Mouse (Mus musculus) lung, adult 18-20 months (tissue): ENCODE measurements around the gene Dicer1.
A peak's percentile ranks its signal among the peaks of the same experiment; 100 is the strongest.

ENCODE experiments used
- DNase-seq, 2 experiments: peaks; one replicate each; pipeline ENCODE4 v3.0.0; 2022; ENCODE audit warnings: mixed read lengths in 2 of 2

Dicer1 gene

DNA sequence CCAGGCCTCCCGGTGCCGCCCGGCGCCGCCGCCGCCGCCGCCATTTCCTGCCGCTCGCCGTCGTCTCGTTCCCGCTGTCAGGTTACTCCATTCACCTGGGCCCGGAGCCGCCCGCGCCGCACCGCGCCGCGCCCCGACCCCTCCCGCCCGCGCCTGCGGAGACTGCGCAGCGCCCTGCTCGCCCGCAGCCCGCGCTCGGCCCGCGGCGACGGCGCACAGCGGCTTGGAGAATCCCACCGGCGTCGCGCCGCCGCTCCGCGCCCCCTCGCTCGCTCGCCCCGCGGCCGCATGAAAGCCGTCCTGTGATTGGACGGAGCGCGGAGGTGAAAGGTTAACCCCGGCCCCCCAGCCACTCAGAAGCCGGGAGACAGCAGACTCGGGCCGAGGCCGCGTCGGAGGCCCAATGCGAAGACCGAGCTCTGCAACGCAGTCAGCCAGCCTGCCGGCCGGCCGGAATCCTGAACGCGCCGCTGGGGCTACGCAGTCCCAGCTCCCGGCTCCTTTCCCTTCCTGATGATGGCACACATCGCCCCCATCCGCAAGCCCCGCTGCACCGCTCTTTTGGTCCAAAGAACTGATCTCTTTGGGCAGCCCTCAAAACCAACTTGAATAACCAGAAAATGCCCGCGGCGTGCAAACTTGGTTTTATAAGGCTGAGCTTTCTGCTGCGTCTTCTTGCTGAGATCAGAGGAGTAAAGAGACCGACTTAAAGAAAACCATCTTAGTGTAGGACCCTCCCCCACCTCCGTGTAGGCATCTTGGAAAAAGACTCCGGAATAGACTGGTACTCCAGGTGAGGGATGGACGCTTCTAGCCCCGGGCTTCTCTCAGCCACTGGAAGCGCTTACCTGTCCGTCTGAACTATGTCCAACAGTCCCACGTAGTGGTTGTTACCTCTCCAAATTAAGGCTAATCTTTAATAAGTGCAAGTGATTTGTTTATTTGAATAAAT lies at the start of gene Dicer1:
Gene Dicer1, minus strand, starts transcription at position 139 of the 952 bp plus-strand sequence.
- DNase-seq = peak; percentile 96 to 97

- no peak for DNase-seq
Observed at GRCm38 (mm10) chr12:104799365-104799764, 47.6 kb upstream of the Dicer1 start.

DNA sequence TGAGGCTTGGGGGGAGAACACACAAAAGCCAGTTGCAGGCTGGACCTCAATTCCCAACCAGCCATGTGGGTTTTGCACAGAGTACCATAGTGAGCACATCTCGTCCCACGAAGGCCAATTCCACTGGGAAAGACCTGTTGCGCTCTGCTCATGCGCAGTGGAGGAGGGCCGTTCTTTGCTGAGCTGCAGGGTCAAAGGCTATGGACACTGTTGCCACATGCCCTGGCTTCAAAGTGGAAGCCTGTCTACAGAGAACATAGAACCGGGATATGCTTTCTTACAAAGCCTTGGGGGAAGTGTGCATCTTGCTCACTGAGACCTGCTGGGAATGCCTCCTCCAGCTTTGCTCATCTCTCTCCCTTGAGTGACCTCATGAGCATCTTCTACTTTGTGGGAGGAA lies 46.2 kb upstream of the Dicer1 start:
- DNase-seq = no peak

GRCm38 (mm10) chr12:104796635-104797378 lies 45.1 kb upstream of the Dicer1 start:
- no peak for DNase-seq

- DNase-seq = no peak
Observed at GRCm38 (mm10) chr12:104794957-104795356, 43.2 kb upstream of the Dicer1 start.

DNA sequence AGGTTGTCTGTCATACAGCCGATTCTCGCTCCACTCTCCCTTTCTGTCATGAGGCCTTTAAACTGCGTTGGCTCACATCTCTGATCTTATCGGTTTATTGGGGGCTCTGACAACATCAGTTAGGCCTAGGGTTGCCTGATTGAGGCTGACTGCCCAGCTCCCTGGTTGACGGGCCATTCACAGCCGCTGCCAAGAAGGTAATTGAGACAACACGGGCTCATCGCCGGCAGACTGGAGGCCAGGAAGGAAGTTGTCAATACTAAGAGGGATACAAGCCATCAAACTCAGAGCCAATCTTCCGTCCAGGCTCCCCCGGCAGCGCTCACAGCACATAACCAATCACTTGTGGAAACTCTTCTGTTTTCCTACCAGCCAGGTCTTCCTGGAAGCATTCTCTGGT lies 41.7 kb upstream of the Dicer1 start:
- no peak for DNase-seq

DNA sequence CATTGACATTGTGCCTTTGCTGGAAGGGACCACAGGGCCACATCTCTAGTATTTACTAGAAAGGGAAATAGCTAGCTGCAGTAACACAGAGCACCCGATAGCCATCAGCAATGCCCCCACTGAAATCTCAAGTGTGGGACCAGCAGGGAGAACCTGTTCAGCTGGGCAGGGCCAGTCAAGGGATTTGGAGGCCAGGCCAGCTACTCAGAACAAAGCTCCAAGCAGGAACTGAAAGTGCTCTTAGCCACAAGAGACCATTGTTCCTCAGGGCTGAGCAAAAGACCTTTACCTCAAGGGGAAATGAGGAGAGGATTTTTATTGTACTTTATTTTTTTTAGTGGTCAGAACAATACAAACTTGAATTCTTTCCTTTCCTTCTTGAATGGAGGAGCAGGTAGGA lies 25.9 kb upstream of the Dicer1 start:
- DNase-seq = peak; percentile 31 to 64

DNA sequence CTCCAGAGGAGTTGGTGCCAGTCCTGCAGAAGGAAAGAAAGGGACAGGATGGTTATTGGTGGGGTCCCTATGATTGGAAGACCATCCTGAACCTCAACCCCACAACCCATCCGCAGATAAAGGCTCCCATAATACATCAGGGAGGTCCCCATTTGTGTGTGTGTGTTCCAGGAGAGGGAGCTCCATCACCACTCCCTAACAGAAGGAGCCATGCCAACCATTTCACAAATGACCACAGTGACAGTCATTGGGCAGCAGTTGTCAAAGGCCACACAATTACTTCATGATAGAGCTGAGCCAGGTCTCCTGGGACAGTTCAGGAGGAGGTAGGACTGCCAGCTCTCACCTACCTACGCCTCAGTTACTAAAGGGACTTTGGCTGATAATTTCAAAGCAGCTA lies 20.2 kb upstream of the Dicer1 start:
- no peak for DNase-seq

DNA sequence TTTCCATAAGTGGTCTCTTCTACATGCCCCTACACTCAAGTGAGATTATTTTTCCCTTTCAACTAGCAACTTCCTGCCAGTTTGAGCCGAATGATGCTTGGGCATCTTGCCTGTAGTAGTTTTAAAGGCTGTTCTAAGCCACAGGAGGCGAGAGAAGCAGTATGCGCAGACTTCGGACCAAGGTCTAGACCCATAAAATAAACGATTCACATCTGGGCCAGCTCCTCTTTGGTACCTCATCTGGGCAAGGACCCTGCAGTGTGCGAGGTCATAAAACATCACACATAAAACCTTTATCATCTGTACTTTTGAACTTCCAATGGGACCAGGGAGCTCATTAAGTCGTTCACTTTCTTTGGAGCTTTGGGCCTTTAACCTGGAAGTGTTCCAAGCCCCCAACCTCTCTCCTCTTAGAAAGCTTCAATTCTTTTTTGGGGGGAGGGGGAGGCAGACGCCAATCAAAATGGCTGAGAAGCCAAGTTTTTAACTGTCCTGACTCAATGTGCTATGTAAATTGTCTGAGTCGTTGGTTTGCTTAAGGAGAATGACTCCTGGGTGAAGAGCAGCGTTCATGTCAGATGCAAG lies 17.5 kb upstream of the Dicer1 start:
- no peak for DNase-seq

DNA sequence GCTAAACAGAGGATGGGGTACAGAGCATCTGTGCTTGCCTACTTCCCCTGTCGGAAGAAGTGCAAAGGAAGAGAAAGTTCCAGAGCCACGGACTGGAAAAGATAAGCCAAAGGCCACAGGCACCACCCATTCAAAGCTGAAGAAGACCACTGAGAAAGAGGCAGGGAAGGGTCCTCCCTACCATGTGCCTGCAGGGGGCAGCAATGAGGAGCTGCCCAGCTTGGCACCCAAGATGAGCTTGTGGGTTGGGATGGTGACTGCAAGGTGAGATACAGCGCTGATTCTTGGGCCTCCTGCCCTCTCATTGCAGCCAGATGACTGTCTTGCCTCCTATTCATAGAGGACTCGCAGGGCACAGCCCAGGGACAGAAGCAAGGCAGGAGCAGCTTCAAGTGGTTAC lies 15.4 kb upstream of the Dicer1 start:
- no peak for DNase-seq

- DNase-seq = no peak
Observed at GRCm38 (mm10) chr12:104765761-104766160, 14.0 kb upstream of the Dicer1 start.

GRCm38 (mm10) chr12:104765116-104765515 lies 13.4 kb upstream of the Dicer1 start:
- DNase-seq = no peak

DNA sequence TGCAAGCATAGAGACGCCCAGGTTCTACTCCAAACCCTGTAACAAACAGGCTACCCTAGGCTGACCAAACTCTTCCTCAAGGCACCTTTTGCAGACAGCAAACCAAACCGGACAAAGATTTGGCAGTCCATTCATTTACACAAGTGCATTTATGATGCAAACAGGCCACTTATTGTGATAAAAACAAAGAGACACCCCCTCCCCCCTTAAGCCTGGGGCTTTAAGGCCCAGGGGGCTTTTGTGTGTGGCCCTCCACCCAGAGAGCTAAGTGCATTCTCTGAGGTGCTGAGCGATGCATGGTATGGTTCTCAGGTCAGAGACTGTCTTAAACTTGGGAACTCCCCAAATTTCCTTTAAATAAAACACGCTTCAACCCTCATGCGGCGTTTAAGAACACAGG lies 12.2 kb upstream of the Dicer1 start:
- DNase-seq = no peak

GRCm38 (mm10) chr12:104761411-104761810 lies 9.7 kb upstream of the Dicer1 start:
- no peak for DNase-seq

- DNase-seq = no peak
Observed at GRCm38 (mm10) chr12:104758066-104758465, 6.3 kb upstream of the Dicer1 start.

DNA sequence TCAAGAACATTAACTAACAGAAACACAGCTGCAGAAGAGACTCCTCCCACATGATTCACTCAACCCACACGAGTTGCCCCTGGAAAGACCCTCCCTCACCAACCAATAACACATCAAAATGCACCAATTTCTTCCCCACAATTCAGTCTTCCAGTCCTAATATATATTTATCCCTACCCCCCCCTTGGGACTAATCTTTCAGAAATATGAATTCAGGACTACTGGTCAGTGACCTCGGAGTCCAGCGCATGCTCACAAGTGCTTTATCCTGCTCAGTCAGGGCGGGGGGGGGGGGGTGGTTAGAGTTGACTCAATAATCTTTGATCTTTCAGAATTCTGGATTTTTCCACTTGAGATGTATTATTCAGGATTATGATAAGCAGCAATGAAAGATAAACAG lies 1.9 kb upstream of the Dicer1 start:
- DNase-seq = no peak

- peak; percentile 26 to 38 for DNase-seq
Observed at GRCm38 (mm10) chr12:104751331-104751813, 380 bp downstream of the Dicer1 start.

- DNase-seq = no peak
Observed at GRCm38 (mm10) chr12:104748946-104749345, 2.8 kb downstream of the Dicer1 start.

DNA sequence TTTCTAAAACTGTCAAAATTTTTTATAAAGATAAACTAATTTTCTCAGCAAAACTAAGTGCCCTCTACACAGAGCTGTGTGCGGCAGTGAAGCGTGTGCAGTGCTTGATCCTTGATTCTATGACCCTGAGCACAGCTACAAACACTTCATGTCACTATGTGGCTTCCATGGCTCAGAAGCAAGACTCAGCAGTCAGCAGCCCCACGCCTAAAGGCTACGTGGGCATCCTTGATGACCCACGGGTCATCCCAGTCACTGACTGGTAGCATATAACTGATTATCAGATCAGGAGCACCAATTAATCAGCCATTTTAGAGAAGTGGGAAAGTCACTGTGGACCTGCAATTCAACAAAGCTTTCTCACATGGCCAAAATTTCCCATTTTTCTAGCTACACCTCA lies 4.5 kb downstream of the Dicer1 start:
- DNase-seq = no peak

- DNase-seq = no peak
Observed at GRCm38 (mm10) chr12:104746601-104747000, 5.2 kb downstream of the Dicer1 start.

GRCm38 (mm10) chr12:104743687-104744086 lies 8.1 kb downstream of the Dicer1 start:
- no peak for DNase-seq

GRCm38 (mm10) chr12:104742247-104742646 lies 9.5 kb downstream of the Dicer1 start:
- no peak for DNase-seq
